Mouse (Mus musculus) spleen, postnatal 14 days (tissue): Measurements from ENCODE around the gene Gm10322.

ENCODE experiments used
- DNase-seq, 2 experiments: peaks; one replicate each; pipeline ENCODE4 v3.0.0; 2021 to 2022; ENCODE audit warnings: low spot score in 2 of 2

The Gm10322 gene

GRCm38 (mm10) chr10:59615981-59616520, at the start of gene Gm10322:
Gene Gm10322, plus strand, starts transcription at chr10:59616063.
- peak in 1 of 2 experiments; percentile 33 for DNase-seq

- no peak for DNase-seq
Observed at GRCm38 (mm10) chr10:59566968-59567367, 48.9 kb upstream of the Gm10322 start.

DNA sequence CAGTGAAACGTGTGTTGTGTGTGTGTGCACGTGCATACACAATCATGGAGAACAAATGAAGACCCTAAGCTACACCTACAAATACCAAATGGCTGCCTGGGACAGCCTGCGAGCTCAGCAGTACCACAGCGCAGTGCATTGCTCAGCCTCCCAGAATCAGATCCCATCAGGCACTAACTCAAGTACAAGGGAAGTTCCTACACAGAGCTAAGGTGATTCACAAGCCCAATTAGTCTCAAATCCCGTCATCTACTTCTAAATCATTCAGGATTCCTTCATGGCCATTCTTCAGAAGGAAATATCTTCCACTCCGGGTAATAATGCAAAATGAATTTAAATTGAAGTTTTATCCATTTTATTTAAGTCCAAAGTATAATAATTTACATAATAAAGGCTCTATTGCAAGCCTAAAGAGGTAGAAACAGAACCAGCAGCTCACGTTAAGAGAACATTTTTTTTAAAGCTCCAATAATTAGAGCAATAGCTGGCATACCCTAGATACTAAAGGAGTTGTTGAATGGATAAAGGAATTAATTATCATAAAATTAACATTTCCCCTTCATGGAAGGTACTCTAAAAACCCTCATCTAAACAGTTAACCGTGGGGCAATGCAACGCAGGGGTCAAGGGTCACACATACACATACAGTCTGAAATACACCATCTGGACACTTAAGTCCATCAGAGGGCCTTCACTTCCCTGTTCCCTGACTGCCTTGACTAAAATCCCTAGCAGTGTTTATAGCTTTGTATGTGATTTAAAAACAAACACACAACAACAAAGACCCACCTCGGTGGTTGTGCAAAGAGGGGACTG, 47.0 kb upstream of the Gm10322 start:
- DNase-seq, result no peak

DNA sequence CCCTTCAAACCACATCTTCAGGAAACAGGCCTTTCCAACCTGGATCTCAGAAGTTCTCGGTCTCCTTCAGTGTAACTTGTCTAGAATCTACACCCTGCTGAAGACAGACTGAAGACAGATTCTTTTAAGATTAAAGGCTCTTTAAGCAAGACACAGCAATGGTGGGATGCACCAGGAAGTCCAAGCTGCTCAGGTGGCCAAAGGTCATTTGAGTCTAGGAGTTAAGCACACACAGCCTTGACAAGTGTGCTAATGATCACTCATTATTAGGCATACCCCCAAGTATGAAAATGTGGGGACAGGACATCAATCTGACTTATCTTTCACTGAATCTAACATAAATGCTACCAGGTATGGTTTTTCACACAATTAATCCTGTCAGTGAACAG, 46.4 kb upstream of the Gm10322 start:
- DNase-seq, result no peak

DNA sequence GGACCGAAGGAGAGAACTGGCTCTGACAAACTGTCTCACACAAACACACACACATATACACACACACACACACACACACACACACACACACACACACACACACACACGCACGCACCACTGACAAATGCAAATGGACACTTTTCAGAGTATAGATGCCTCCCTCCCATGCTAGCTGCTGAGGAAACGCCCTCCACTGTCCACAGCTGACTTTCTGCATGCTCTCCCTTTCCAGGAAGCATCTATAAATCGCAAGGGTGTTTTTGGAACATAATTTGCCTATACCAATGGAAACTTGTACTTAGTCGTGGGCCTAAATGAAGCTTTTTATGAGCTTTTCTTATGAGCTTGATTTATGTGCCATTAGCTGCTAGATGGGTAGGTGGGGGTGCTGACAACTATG, 45.5 kb upstream of the Gm10322 start:
- no peak for DNase-seq

DNA sequence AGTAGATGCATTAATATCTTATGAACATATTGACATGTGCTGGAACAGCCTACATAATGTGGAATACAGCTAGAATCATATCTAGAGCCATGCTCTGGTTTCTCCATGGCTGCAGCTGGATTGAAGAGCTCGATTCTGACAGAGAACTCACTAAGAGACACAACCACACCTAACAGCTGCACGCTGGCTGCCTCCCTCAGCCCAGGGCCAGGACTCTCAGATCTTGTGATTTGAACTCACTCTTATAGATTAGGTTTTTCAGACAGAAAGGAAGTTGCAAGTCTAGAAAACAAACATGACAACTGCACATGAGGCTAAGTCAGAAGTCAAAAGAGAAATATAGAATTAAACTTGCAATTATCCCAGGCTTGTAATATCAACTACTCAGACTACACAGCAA, 45.1 kb upstream of the Gm10322 start:
- DNase-seq, result no peak

DNA sequence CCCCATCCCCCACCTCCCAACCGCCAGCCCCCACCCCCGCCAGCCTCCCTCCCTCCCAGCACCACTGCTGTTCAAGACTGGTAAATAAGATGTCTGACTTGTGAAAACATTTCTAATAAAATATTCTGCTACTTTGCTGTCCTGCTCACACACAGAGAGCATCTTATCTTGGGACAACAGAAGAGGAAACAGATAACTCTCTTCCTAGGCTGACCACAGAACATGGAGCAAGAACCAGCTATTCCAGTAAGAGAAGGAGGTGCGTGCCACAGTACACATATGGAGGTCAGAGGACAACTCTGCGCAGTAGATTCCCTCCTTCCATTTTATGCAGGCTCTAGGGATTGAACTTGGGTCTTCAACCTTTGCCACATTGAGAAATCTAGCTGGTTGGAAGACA, 44.6 kb upstream of the Gm10322 start:
- no peak for DNase-seq

DNA sequence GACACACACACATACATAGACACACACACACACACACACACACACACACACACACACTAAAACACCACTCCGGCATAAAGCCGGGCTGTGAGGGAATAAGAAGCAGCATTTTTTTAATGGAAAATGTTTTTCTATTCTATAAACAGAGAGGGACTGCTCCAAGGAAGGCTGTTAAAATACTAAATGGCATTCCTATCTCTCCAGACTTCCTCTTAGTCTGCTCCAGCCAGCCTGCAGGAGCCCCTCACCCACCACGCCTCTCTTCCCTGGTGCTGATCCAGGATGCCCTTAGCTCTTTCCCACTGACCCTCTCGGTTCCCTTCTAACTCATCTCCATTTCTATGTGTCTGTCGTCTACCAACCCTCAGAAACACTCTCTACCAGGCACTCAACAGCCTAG, 43.9 kb upstream of the Gm10322 start:
- no peak for DNase-seq

DNA sequence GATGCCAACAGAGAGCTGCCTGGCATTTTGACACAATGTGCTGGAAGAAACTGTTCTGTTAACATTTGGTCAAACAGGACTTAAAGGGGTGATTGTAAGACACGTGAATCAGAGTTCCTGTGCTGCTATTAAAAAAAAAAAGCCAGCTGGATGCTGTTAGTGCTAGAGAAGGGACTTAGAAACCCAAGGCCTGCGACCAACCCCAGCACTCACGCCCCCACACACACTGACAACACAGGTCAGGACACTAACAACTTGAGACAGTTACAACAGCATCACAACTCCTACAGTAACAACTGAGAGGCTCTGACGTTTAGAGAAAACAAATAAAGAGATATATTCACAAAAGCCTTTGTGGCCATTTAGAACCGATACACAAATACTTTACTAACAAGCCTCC, 39.6 kb upstream of the Gm10322 start:
- DNase-seq, result no peak

GRCm38 (mm10) chr10:59577871-59578801, 37.7 kb upstream of the Gm10322 start:
- no peak for DNase-seq

GRCm38 (mm10) chr10:59579645-59580044, 36.2 kb upstream of the Gm10322 start:
- no peak for DNase-seq

- DNase-seq, result no peak
Observed at GRCm38 (mm10) chr10:59580593-59581149, 35.2 kb upstream of the Gm10322 start.

GRCm38 (mm10) chr10:59581826-59582543, 33.9 kb upstream of the Gm10322 start:
- no peak for DNase-seq

DNA sequence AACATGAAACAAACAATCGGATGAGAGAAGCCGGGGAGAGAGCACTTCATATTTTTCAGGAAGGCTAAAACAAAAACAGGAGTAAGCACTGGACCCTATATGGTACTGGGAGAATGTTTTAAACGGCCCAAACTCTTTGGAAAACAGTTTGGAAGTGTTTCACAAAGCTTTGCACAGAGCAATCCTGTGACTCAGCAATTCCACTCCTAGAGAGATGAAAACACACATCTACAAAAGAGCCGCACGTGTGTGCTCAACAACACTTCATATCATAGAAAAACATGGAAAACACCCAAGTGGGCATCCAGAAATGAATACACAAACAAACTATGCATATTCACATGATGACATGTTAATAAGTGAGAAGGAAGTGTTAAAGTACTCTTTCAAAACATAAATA, 30.2 kb upstream of the Gm10322 start:
- no peak for DNase-seq

GRCm38 (mm10) chr10:59586821-59587220, 29.0 kb upstream of the Gm10322 start:
- DNase-seq, result no peak

GRCm38 (mm10) chr10:59588135-59588534, 27.7 kb upstream of the Gm10322 start:
- DNase-seq, result no peak

GRCm38 (mm10) chr10:59589420-59589819, 26.4 kb upstream of the Gm10322 start:
- DNase-seq, result no peak

DNA sequence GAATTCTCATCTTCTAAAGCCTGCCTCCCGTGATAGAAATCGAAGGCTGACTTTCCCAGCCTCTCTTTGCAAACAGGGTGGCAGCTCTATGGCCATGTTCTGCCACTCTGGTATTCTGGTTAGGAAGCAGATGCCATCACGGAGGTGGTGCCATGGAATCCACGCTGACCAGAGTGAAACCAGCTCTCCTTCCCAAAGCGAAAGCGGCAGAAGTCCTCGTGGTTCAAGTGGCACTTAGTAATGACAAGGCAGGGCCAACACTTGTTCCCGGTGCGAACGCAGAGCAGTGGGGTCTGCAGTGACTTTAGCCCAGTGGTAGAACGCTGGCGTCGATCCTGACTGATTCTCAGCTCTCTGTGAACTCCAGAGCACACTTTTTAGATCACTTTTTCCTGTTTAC, 26.0 kb upstream of the Gm10322 start:
- no peak for DNase-seq

- no peak for DNase-seq
Observed at GRCm38 (mm10) chr10:59590606-59591005, 25.3 kb upstream of the Gm10322 start.

DNA sequence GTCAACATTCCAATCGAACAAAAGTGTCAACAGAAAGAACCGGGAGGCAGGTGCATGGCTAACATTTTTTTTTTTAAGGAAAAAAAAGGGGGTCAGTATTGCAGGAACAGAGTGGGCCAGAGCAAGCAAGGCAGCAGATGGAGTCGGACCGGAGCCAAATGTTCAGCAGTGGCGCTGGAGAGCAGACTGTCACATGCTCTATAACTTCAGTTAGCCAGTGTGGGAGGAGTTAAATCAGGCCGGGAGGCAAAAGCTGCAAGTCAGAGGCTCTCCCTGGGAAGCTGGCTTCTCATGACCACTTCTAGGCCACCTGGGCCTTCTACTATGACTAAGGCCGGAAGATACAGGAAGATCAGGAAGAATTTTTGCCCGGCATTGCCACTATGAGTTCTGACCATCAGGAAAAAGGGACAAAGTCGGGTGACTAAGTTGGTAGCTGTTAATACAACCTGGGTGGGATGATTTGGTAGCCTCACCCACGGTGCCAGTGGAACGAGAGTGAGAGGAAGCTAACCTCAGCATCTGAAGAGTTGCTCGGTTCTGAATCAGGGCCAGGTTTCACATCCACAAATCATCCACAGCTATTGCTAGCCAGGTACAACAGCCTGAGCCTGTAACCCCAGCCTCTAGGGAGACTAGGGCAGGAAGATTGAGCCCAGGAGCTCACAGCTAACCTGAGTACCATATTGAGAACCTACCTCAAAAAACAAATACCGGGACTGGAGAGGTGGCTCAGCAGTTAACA, 21.9 kb upstream of the Gm10322 start:
- DNase-seq, result no peak

GRCm38 (mm10) chr10:59600516-59600915, 15.3 kb upstream of the Gm10322 start:
- DNase-seq, result no peak
